Mouse (Mus musculus) right cerebral cortex, postnatal 14 days (tissue): Measurements from ENCODE around the gene Pigh.
A peak's percentile ranks its signal among the peaks of the same experiment; 100 is the strongest.

Experiments used
- DNase-seq: peaks from one replicate; pipeline ENCODE4 v3.0.0; 2022

Gene Pigh

DNA sequence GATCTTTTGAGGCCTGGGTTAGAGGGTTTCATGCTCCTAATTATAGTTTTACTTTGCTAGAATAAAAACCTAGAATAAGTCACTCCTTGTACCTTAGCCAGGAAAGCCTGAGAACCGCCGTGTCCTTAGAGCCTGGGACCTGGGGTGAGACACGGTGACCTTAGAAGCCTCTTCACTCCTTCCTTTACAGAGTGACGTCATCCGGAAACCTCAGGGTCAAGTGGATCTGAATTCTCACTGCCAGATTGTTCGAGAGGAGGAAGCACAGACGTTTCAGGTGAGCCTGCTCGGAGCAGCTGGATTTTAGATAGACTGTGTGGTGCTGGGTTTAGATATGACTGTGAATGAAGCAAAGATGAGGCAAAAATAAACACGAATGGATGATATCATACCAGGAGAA is 23.0 kb downstream of the Pigh start:
- no peak for DNase-seq

DNA sequence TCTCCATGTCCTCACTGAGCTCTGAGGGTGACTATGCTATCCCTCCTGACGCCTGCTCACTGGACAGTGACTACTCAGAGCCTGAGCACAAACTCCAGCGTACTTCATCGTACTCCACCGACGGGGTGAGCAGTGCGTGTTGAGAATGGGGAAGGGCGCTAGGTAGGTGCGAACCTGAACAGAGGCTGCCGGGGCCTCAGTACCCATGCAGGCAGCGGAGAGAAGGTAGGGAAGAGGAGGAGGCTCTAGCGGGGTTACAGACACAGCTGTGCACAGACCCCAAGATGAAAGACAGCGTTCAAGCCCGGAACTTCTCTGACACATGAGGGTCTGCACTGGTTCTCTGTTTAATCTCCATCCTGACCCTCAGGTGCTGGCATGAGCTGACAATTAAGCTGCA is 25.0 kb downstream of the Pigh start:
- DNase-seq = no peak

DNA sequence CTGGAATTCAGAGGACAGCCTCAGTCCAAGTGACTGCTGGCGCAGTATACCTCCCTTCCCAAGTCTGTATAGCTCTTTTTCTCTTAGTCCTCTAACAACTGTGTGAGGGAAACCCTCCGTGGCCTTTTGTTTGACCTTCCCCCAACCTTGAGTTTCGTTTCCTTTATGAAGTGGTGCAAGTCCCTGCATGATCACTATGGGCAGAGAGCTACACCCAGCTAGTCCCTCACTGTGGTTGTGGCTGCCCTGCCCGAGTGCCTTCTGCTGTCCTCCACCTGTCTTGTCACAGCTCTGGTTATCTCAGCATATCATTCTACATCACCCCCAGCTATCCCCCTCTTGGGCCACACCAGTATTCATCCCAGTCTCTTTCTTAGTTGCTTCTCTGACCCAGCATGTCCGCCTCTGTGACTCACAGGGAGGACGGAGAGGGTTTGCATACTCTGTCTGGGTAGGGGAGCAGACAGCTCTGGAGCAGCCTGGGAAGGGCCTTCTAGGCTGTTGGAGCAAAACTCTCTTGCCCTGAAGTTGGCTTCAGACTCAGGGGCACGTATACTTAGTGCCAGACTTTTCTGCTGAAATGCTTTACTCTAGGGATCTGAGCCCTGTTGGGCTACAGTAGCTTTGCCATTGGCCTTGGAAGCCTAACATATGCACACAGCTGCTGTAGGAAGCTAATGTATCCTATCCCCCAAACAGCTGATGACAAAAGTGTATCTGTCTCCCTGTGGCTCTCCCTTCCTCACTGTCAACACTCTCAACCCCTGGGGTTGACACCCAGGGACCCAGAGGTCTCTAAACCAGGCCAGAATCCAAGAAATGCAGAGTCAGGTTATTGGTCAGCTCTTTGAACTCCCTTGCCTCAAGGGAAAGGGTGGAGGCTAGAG is 28.4 kb downstream of the Pigh start:
- DNase-seq = no peak

DNA sequence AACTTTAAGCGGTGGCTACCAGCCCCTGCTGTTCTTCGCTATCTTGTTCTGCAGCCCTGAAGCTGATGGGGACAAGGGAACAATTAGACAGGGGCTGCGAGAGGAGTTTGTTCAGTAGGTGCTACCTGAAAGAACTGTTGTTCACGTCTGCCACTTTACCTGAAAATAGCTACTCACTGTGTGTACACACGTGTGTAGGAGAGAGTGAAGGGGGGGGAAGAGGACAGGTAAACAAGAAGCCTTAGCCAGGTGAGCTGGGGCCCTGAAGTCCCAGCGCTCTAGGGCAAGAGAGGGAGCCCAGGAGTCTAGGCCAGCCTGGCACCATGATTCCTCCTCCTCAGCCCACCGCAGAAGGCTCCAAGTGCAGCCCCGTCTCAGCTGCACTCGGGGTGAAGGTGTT is 29.3 kb downstream of the Pigh start:
- no peak for DNase-seq

DNA sequence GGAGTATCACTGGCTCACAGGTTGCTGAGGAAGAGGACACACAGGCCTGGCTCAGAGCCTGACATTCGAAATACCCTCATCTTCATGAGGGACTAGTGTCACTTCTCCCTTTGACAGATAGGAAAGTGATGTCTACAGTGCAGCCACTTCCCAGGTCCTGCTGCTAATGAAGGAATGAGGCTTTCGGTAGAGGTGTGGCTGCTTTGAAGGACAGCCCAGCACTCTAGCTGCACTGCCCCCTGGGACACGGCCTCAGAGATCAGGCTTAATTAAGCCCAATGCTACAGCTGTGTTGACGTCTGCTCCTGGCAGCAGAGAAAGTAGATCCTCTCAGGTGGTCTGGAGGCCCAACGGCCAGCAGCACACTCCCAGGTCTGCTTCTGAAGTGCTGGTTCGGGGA is 29.9 kb downstream of the Pigh start:
- DNase-seq = no peak

DNA sequence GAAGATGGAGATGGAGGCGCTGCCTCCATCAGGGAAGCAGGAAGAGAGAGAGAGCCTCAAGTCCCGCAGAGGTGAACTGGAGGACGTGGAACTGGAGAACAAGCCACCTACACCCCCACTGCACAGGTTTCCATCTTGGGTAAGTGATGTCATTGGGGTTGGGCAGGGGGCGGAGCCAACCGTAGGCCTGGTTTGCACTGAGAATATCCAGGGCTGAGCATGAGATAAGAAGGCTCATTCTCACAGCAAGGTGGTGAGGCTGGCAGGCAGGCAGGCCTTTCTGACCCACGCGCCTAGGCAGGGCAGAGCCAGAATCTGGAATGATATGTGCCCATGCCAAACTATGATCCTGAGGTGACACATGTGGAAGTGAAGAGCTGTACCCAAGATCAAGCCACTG is 34.2 kb downstream of the Pigh start:
- DNase-seq = no peak

DNA sequence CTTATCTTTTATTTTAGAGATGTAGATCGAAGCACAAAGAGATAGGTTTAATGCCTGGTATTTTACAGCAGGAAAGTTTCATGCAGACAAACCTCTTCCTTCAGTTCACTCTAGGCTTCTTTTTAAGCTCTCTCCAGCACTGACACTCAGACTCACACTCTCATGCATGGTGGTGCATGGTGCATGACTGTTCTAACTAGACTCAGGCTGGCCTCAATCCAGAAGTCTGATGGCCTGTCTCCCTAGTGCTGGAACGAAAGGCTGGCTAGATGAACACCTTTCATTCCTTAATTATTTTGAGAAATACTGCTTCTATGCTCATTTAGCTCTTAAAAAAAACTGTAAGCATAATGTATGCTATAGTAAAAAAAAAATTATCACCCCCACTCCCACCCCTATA is 37.4 kb downstream of the Pigh start:
- no peak for DNase-seq

DNA sequence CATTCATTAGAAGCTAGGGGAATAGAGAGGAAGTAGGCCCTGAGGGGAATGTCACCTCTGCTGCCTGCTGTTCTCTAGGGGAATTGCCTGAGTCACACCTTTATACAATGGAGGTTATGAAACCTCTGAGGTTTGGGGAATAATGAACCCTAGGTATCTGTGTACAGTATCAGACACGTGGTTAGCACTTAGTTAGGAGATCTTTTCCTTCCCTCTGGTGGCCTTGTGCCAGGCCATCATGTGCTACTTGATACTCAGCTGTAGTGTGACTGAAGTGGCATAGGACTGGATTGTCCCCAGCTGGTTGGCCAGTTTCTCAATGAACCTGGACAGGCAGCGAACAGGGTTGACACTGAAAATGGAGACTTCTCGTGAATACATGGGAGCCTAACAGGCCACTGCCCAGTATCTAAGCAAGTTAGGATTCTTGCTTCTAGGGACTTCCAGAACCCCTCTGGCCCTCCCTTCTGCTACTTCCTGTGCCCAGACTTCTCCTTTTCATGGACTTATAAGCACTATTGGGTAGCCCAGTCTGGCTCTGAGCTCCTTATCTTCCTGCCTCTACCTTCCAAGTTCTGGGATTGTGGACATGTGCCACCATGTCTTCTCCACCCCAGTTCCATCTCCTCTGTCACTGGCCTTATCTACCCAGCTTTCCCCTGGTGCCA is 38.8 kb downstream of the Pigh start:
- DNase-seq = no peak

DNA sequence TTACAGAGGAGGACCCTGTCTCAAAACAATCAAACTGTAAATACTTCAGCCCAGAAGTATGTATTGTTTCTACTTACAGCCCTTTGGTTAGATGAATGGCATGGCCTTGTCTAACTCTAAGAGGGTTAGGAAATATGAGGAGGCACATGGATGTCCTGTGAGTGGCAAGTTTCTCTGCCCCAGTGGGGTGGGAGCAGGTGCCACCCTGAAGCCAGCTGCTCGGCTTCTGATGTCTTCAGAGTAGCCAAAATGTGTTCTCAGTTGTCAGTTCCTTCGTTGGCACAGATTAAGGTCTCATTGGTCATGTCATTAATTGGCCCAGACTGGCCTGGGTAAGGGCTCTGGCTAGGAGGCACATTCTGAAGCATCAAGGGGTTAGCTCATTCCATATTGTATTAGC is 39.6 kb downstream of the Pigh start:
- DNase-seq = no peak

DNA sequence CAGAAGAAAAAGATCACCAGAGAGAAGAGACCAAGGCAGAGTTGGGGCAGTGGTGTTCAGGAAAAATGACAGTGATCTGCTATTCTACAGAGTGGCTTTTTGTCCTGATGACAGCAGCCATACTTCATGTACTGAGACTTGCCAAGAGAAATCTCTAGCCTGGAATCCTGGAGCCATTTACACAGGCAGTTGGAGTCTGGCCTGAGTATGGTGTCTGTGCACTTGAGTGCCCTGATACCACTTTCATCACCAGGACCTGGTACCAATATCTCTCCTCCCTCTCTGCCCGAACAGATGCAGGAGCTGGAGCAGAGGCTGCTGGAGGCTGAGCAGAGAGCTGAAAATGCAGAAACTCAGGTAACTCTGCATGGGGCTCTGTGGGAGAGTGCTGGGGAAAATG is 40.6 kb downstream of the Pigh start:
- DNase-seq = no peak

DNA sequence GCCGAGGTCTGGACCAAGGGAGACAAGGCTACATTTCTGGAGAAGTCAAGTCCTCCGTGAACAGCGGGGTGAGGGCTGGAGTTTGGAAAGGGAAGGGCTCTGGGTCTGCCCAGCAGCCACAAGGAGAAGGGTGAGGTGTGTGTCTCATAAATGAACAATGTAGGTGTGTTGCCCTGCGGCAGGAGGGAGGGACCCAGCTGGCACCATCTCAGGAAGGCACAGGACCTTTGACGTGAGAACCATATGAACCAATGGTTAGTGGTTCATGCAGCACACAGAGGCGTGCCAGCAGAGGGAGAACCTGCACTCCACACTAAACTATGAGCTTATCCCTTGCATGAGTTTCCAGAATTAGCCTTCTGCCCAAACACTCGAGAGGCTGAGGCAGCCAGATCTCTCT is 42.2 kb downstream of the Pigh start:
- no peak for DNase-seq

DNA sequence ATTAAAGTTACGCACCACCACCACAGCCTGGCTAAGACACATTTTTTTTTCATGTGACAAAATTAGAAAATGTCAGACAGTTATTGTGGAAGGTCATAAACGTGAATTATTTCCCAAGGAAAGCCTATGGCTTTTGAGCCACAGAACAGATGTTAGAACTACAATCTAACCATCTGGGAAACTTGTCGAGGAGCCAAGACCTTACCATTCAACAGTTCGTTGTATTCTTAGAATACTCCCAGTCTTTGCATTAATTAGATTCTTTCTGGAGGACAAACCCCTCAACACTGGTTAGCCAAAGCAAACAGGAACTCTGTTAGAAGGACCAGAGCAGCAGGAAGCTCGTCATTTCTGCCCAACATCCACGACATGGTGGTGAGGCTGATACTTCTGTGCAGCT is 43.3 kb downstream of the Pigh start:
- DNase-seq = no peak

DNA sequence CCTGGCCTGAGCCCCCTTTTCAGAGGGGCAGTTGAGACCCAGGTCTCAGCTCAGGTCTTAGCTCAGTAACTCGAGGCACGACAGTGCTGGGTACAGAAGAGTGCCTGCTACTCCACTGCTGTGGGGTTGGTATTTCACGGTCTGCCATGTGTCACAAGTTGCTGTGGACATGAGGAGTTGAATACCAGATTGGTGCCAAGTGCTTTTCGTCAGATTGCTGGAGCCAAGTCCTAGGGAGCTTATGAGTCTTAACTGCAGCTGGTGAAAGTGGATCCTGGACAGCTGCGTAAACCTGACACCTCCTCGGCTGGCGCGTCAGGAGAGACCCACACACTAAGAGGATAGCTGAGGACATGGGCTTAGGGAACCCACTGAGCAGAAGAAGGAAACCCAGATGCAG is 44.8 kb downstream of the Pigh start:
- peak; percentile 13 for DNase-seq

DNA sequence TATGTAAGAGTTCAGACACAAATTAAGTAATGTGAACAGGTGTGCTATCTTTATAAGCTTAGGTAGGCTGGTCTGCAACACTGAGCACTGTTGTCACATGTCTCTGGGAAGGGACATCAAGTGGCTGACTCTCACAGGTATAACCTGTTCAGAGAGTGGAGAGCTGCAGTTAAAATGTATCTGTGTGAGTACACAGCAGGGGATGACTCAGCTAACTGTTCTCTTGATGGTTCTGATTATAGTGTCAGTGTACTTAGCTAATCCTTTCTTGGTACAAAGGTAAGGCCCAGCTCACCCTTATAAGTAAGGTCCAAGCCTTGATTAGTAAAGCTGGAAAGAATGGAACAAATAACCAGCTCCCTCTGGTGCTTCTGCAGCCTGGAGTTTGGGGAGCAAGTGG is 48.0 kb downstream of the Pigh start:
- DNase-seq = no peak

DNA sequence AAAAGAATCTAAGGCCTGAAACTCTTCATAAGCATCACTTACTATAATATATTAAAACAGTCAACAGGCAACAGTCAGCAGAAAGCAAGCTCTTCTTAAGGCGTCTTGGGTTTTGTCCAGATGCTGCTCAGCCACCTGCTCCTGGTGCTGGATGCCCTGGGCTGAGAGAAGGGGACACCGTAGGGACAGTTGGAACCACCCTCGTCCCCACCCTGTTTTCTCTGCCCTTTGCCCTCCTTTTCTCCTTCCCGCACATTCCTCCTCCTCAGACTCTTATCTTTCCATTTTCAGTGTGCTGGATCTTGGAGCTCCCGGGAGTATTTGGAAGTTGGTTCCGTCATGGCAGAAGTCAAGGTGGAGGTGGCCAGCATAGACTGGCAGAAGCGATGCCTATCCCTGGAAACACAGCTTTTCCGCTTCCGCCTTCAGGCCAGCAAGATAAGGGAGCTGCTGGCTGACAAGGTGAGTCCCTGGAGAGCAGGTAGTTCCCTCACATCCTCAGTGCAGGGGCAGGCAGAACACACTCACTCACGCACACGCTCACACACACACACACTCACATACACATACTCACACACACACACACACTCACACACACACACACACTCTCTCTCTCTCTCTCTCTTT is 49.1 kb downstream of the Pigh start:
- DNase-seq = no peak

DNA sequence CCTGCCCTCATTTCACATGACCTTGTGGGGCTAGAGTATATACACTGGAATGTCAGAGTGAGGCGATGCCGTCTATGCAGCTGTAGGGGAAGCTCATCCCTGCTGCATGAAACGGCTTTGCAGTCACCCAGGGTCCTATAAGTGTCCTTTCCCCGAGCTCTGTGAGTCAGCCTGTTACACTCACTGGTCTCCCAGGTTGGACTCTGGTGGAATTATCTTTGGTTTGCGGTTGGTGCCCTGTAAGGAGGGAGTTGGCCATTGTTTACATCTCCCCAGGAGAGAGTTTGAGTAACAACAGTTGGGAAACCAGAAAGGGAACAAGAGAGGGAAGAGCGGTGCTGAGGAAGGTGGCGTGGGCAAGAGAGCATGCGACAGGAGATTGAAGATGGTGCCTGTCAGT is 49.7 kb downstream of the Pigh start:
- DNase-seq = no peak

DNA sequence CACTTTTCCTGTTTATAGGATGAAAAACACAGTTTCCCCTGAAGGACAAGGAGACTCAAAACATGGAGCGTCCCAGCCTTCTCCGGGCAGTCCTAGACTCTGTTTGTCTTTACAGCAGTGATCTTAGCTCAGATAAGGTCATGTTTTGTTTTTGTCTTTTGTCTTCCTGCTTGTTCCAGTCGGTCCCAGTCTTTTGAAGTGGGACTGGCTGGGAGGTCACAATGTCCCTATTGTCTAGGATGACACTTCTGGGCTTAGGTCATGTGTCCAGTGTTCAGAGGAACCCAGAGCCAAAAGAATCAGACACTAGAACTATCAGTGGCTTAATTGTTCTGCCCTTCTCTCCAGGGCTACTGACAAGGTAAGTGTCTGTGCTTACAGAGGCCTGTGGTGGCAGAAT is 54.1 kb downstream of the Pigh start:
- no peak for DNase-seq

DNA sequence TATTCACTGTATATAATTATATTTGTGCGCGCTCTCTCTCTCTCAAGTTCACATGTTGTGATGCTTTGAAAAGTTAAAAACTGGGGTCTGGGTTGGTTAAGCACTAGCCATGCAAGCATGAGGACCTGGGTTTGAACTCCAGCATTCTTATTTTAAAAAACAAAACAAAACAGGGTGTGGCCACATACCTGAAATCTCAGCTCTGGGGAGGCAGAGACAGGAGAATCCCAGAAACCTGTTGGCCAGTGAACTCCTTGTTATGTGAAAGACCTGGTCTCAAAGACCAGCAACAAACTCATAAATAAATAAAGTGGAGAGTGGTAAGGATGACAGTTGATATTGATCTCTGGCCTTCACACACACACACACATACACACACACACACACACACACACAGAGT is 55.1 kb downstream of the Pigh start:
- DNase-seq = no peak
